Mouse (Mus musculus): ENCODE data around the gene Trex2. TPM values are rescaled to one million over a fixed set of nuclear protein-coding genes. Genes with fewer than 3 reads are reported as not detected.
"Not testable (repeated sequence)": the region's sequence is repeated elsewhere in the genome, so short reads cannot be mapped to it uniquely, and the experiment has no call there.

Trex2 gene
- polyA plus RNA-seq, 1 experiment from 2014 or later = not detected

GRCm38 (mm10) chrX:73398636-73399035 is 36.5 kb downstream of the Trex2 start, which contains the start of gene Gm18336:
Gene Gm18336, minus strand, starts transcription at chrX:73398736.
- H3K4me1 ChIP-seq (ENCODE audit: control insufficient read depth, insufficient read depth, low read length); H3K27me3 ChIP-seq (ENCODE audit: control insufficient read depth, insufficient read depth, low read length); H3K4me3 ChIP-seq (ENCODE audit: low read depth, low read length); H3K36me3 ChIP-seq (ENCODE audit: control insufficient read depth, insufficient read depth, low read length); H3K9ac ChIP-seq (replicated peaks; ENCODE audit: low read depth, low read length); ATAC-seq (ENCODE audit: low read depth); H3K9me3 ChIP-seq (ENCODE audit: control insufficient read depth, low read length); H3K4me2 ChIP-seq (ENCODE audit: low read depth, low read length); H3K27ac ChIP-seq (ENCODE audit: low read depth, low read length): not testable (repeated sequence)
- 75% methylated on average over 2 of the region's 2 CpGs for WGBS

- Histone ChIP-seq H3K36me3 (ENCODE audit: control insufficient read depth, insufficient read depth, low read length) (no peaks in the 10 kb centered on the region), H3K4me3 (ENCODE audit: low read depth, low read length) (no peak overlapping the region), H3K27ac (ENCODE audit: low read depth, low read length) (no peak overlapping the region), H3K4me2 (ENCODE audit: low read depth, low read length) (no peak overlapping the region), H3K27me3 (ENCODE audit: control insufficient read depth, insufficient read depth, low read length) (no peaks in the 10 kb centered on the region), H3K4me1 (ENCODE audit: control insufficient read depth, insufficient read depth, low read length) (no peaks in the 10 kb centered on the region), H3K9ac (replicated peaks; ENCODE audit: low read depth, low read length) (no peak overlapping the region), H3K9me3 (ENCODE audit: control insufficient read depth, low read length) (no peaks in the 10 kb centered on the region)
- 86% methylated on average over 1 of the region's 1 CpGs for WGBS
- no peak for ATAC-seq (ENCODE audit: low read depth)
These were observed 38.7 kb downstream of the Trex2 start for GRCm38 (mm10) chrX:73396446-73396845.

- ATAC-seq (ENCODE audit: low read depth) = no peak
- no peak overlapping the region for H3K4me3 ChIP-seq (ENCODE audit: low read depth, low read length)
- no peak overlapping the region for H3K27ac ChIP-seq (ENCODE audit: low read depth, low read length)
- H3K4me2 ChIP-seq (ENCODE audit: low read depth, low read length) = no peak overlapping the region
- H3K36me3 ChIP-seq (ENCODE audit: control insufficient read depth, insufficient read depth, low read length) = no peaks in the 10 kb centered on the region
- H3K27me3 ChIP-seq (ENCODE audit: control insufficient read depth, insufficient read depth, low read length) = no peaks in the 10 kb centered on the region
- no peak overlapping the region for H3K9ac ChIP-seq (replicated peaks; ENCODE audit: low read depth, low read length)
- 81% methylated on average over 4 of the region's 4 CpGs for WGBS
- H3K9me3 ChIP-seq (ENCODE audit: control insufficient read depth, low read length) = no peaks in the 10 kb centered on the region
- H3K4me1 ChIP-seq (ENCODE audit: control insufficient read depth, insufficient read depth, low read length) = no peaks in the 10 kb centered on the region
These were observed 43.7 kb downstream of the Trex2 start for GRCm38 (mm10) chrX:73391481-73391880.

DNA sequence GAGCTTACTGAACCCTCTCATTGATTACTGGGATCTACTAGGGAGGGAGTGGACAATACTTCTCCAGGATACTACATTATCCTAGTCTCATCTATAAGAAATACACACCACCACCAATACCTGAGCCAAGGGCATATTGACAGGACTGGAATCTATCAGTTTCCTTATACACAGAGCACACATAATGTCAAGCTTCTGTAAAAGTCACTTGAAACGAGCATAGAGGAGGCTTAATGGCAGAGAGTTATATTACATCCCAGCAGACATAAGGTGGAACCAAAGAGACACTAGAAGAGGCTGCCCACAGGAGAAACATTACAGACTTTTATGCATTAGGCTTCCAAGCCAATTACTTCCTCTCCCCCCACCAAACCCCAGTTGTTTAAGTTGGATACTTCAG is 50.2 kb downstream of the Trex2 start:
- no peaks in the 10 kb centered on the region for H3K9me3 ChIP-seq (ENCODE audit: control insufficient read depth, low read length)
- H3K27me3 ChIP-seq (ENCODE audit: control insufficient read depth, insufficient read depth, low read length) = no peaks in the 10 kb centered on the region
- H3K4me2 ChIP-seq (ENCODE audit: low read depth, low read length) = no peak overlapping the region
- no peak overlapping the region for H3K27ac ChIP-seq (ENCODE audit: low read depth, low read length)
- no peak for ATAC-seq (ENCODE audit: low read depth)
- no peaks in the 10 kb centered on the region for H3K36me3 ChIP-seq (ENCODE audit: control insufficient read depth, insufficient read depth, low read length)
- no peak overlapping the region for H3K4me3 ChIP-seq (ENCODE audit: low read depth, low read length)
- H3K9ac ChIP-seq (replicated peaks; ENCODE audit: low read depth, low read length) = no peak overlapping the region
- WGBS = 36% methylated on average over 1 of the region's 1 CpGs
- H3K4me1 ChIP-seq (ENCODE audit: control insufficient read depth, insufficient read depth, low read length) = no peaks in the 10 kb centered on the region

DNA sequence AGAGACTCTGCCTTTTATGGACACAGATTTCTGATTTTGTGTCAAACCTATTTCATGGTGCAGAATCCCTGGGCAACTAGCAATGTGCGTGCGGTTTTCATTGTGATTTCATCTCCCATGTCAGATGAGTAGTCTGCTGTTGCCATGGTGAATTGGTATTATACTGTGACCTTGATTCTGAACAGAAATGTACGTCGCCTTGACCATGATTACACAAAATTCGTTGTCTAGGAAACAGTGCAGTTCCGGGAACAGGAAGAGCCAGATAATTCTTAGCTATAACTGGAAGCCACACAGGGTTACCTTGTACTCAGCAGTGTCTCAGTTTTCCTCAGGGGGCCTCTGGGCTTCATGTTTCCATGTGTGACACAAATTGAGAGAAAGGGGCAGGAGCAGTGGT is 50.7 kb downstream of the Trex2 start:
- 55% methylated on average over 6 of the region's 6 CpGs for WGBS
- Histone ChIP-seq H3K9ac (replicated peaks; ENCODE audit: low read depth, low read length) (no peak overlapping the region), H3K27ac (ENCODE audit: low read depth, low read length) (no peak overlapping the region), H3K36me3 (ENCODE audit: control insufficient read depth, insufficient read depth, low read length) (no peaks in the 10 kb centered on the region), H3K27me3 (ENCODE audit: control insufficient read depth, insufficient read depth, low read length) (no peaks in the 10 kb centered on the region), H3K4me1 (ENCODE audit: control insufficient read depth, insufficient read depth, low read length) (no peaks in the 10 kb centered on the region), H3K4me2 (ENCODE audit: low read depth, low read length) (no peak overlapping the region), H3K9me3 (ENCODE audit: control insufficient read depth, low read length) (no peaks in the 10 kb centered on the region), H3K4me3 (ENCODE audit: low read depth, low read length) (no peak overlapping the region)
- ATAC-seq (ENCODE audit: low read depth) = no peak

Other genes starting within 250 kb of the Trex2 start
- gene Xlr3b, start 243.1 kb downstream of the Trex2 start, polyA plus RNA-seq (2014; fragmentation: Nextera tagmentation; extraction: Ambion mirVana) = 13.9 and 14.5 TPM in 2 replicates
- gene Xlr4b, start 221.0 kb downstream of the Trex2 start, polyA plus RNA-seq (2014; fragmentation: Nextera tagmentation; extraction: Ambion mirVana) = 0.55 TPM in 1 of 2 replicates, not detected in the other
- gene F8a, start 207.1 kb downstream of the Trex2 start, polyA plus RNA-seq (2014; fragmentation: Nextera tagmentation; extraction: Ambion mirVana) = 32.0 and 34.1 TPM in 2 replicates
- not detected in 2 replicates for gene Xlr4c, start 192.2 kb downstream of the Trex2 start, polyA plus RNA-seq (2014; fragmentation: Nextera tagmentation; extraction: Ambion mirVana)
- gene Xlr3c, start 170.0 kb downstream of the Trex2 start, polyA plus RNA-seq (2014; fragmentation: Nextera tagmentation; extraction: Ambion mirVana) = 0.73 TPM in 1 of 2 replicates, not detected in the other
- not detected in 2 replicates for gene Xlr5a, start 142.4 kb downstream of the Trex2 start, polyA plus RNA-seq (2014; fragmentation: Nextera tagmentation; extraction: Ambion mirVana)
- not detected in 2 replicates for gene Xlr5c, start 142.4 kb downstream of the Trex2 start, polyA plus RNA-seq (2014; fragmentation: Nextera tagmentation; extraction: Ambion mirVana)
- gene Gm45015, start 98.5 kb downstream of the Trex2 start, polyA plus RNA-seq (2014; fragmentation: Nextera tagmentation; extraction: Ambion mirVana) = not detected in 2 replicates
- 12.9 and 15.3 TPM in 2 replicates for gene Zfp275, start 92.7 kb downstream of the Trex2 start, polyA plus RNA-seq (2014; fragmentation: Nextera tagmentation; extraction: Ambion mirVana)
- gene Gm18336, start 36.6 kb downstream of the Trex2 start, polyA plus RNA-seq (2014; fragmentation: Nextera tagmentation; extraction: Ambion mirVana) = not detected in 2 replicates
- gene Zfp92, start 24.2 kb downstream of the Trex2 start, polyA plus RNA-seq (2014; fragmentation: Nextera tagmentation; extraction: Ambion mirVana) = 0.94 and 1.3 TPM in 2 replicates
- gene Haus7, start 23.7 kb upstream of the Trex2 start, polyA plus RNA-seq (2014; fragmentation: Nextera tagmentation; extraction: Ambion mirVana) = 62.0 and 72.1 TPM in 2 replicates
- gene Bgn, start 48.3 kb upstream of the Trex2 start, polyA plus RNA-seq (2014; fragmentation: Nextera tagmentation; extraction: Ambion mirVana) = 8.3 and 36.2 TPM in 2 replicates
- gene Atp2b3, start 67.7 kb upstream of the Trex2 start, polyA plus RNA-seq (2014; fragmentation: Nextera tagmentation; extraction: Ambion mirVana) = 5.9 and 9.2 TPM in 2 replicates
- gene Dusp9, start 204.1 kb upstream of the Trex2 start, polyA plus RNA-seq (2014; fragmentation: Nextera tagmentation; extraction: Ambion mirVana) = 0.19 and 0.31 TPM in 2 replicates
- gene Pnck, start 224.8 kb upstream of the Trex2 start, polyA plus RNA-seq (2014; fragmentation: Nextera tagmentation; extraction: Ambion mirVana) = 142 and 186 TPM in 2 replicates
- gene Slc6a8, start 237.8 kb upstream of the Trex2 start, polyA plus RNA-seq (2014; fragmentation: Nextera tagmentation; extraction: Ambion mirVana) = 9.7 and 11.6 TPM in 2 replicates

All from neural tube, embryonic 14.5 days (tissue).